Mouse (Mus musculus) liver, postnatal 0 days (tissue): ENCODE results near the gene Gm17018.

Experiments used
- CTCF ChIP-seq: sonication (generic); IDR thresholded peaks from 2 replicates; pipeline ENCODE4 v1.5.1; 2016; ENCODE audit warnings: antibody characterized with exemption, low read depth
- EP300 ChIP-seq: IDR thresholded peaks from 2 replicates; pipeline ENCODE4 v1.6.1; 2016; ENCODE audit warnings: antibody characterized with exemption, low read depth, mild to moderate bottlenecking

- TF ChIP-seq CTCF (no peak), EP300 (no peak)
Observed at GRCm38 (mm10) chr19:45531554-45531953, 28.9 kb upstream of the Gm17018 start.
